Mouse (Mus musculus): ENCODE data around the gene Stk38.
A peak's percentile ranks its signal among the peaks of the same experiment; 100 is the strongest.
"Not testable (repeated sequence)": the region's sequence is repeated elsewhere in the genome, so short reads cannot be mapped to it uniquely, and the experiment has no call there.

Gene Stk38

DNA sequence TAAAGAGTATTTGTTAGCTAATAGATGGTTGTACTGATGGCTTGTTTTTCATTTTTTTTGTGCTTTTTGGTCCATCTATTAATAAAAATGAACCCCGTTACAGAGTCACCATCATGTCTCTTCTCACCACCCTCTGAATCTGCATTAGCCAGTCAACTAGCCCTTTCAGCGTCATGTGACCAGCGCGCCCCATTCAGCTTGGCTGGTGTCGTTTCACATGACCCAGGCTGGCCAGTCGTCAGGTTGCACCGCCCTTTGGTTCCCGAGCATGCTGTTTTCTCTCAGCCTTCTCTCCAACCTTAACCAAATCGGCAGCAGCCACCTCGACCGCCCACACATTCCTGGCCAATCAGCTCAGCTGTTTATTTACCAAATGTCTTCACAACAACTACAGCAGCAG, 31.6 kb upstream of the Stk38 start:
- DNase-seq (ENCODE audit: low read depth, low spot score) = no peak

GRCm38 (mm10) chr17:29035506-29035905, 27.7 kb upstream of the Stk38 start:
- no peak for DNase-seq (ENCODE audit: low read depth, low spot score)

- no peak for DNase-seq (ENCODE audit: low read depth, low spot score)
Observed at GRCm38 (mm10) chr17:29034264-29034663, 26.5 kb upstream of the Stk38 start.

DNA sequence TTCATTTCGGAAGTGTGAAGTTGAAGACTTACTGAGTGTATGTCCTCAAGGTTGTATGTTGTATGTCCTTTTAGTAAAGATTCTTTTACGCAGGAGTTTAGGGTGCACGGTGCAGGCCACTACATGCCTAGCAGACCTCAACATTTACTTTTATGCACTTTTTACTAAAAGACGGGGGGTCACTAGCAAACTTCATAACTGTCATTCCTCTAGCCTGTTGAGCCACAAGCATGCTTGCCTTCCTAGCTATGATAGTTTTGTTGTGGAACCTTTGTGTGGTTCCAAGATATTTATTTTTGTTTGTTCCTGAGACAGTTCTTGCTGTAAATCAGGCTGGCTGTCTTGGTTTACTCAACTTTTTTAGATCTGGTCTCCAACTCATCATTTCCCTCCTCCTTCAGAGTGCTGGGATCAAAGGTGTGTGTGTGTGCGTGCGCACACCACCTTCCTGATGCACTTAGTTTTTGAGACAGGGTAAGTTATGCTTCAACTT, 25.8 kb upstream of the Stk38 start:
- no peak for DNase-seq (ENCODE audit: low read depth, low spot score)

DNA sequence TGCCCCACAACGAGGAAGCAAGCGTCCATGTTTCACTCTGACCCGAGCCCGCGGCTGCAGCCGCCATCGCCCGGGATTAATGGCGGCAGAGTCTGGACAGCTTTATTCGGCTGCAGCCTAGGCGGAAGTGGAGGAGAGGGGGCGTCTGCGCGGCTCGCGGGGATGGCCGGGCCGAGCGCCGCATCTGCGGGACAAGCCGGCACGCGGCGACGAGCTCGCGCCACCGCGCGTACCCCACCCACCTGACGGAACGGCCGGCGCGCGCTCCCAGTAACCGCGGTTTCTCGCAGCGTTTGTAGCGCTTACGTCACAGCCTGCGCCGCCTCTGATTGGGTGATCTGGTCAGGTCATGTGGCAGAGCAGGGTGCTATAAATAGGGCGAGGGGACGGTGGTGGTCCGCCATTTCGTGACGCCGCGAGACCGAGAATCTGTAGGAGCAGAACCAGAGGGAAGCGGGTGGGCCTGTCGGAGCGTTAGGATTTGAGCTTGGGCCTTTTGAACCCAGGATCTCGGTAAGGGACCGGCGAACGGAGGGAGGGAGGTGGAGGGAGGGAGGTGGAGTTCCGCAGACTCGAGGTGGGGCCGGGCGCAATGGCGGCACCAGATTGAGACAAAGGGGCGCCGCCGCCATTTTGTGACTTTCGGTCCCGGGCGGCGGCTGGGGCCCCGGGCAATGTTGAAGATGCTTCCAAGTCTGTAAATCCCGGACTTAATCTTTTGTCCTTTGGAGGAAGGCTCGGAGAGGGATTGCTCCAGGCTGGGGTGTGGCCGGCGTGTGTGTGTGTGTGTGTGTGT, 24.7 kb upstream of the Stk38 start, which contains the start of gene Srsf3:
Gene Srsf3 (plus strand): TSS at position 355 of the 796 bp plus-strand sequence.
- peak; percentile 99 for DNase-seq (ENCODE audit: low read depth, low spot score)

DNA sequence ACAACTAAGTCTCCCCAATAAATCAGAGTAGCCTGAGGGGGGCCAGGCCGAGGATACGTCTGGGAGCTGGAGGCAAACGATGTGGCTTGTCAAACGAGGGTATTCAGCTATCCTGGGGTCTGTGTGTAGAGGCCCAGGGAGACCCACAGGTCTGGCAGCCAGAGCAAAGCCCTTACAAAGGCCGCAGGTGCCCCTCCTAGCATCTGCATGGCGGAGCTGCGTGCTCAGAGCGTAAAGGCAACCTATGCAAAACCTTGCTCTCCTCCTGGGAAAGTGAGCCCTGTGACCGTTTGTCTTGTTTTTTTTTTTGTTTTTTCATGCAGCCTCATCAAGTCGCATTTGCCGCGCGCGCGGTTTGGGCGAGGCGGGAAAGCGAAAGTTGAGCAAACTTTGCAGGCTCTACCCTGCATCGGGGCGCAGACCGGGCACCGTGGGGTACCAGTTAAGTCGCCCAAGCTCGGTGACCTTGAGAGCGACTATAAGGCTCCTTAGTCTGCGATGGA, 24.0 kb upstream of the Stk38 start:
- DNase-seq (ENCODE audit: low read depth, low spot score) = no peak

GRCm38 (mm10) chr17:29031085-29031711, 23.4 kb upstream of the Stk38 start:
- not testable (repeated sequence) for DNase-seq (ENCODE audit: low read depth, low spot score)

GRCm38 (mm10) chr17:29030321-29031034, 22.7 kb upstream of the Stk38 start:
- DNase-seq (ENCODE audit: low read depth, low spot score) = no peak

GRCm38 (mm10) chr17:29026652-29027356, 19.0 kb upstream of the Stk38 start:
- DNase-seq (ENCODE audit: low read depth, low spot score) = no peak

DNA sequence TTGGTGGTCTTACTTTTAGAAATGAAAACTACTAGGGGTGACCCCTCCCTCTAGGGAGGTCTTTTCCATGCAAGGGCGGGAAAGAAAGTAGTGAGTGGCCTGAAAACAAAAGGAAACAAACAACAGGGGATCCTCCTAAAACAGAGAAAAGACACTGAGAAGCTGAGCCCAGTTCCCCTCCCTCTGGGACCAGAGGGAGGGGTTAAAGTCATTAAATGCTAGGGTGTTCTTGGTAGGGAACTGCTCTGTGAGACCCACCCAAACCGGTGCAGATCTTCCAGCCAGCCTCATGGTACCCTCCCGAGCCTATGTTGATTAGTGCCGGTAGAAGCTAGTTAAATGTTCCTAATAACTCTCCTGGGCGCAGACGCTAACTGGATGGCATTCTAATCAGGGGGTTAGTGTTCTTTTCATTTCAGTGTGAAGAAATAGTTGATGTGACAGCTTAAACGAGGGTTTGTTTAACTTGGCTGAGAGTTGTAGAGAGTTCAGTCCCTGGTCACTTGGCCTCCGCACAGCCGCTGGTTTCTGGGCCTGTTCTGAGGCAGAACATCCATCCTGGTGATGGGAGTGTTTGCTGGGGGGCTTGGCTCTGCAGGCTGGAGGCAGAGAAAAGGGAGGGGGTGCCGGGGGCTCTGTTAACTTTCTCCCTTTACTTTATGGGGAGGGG, 17.2 kb upstream of the Stk38 start:
- DNase-seq (ENCODE audit: low read depth, low spot score) = no peak

GRCm38 (mm10) chr17:29024047-29024892, 16.5 kb upstream of the Stk38 start:
- no peak for DNase-seq (ENCODE audit: low read depth, low spot score)

- DNase-seq (ENCODE audit: low read depth, low spot score) = no peak
Observed at GRCm38 (mm10) chr17:29023346-29023745, 15.6 kb upstream of the Stk38 start.

- DNase-seq (ENCODE audit: low read depth, low spot score) = no peak
Observed at GRCm38 (mm10) chr17:29022230-29022819, 14.5 kb upstream of the Stk38 start.

GRCm38 (mm10) chr17:29020444-29020843, 12.6 kb upstream of the Stk38 start:
- DNase-seq (ENCODE audit: low read depth, low spot score) = no peak

GRCm38 (mm10) chr17:29019391-29019790, 11.6 kb upstream of the Stk38 start:
- DNase-seq (ENCODE audit: low read depth, low spot score) = no peak

DNA sequence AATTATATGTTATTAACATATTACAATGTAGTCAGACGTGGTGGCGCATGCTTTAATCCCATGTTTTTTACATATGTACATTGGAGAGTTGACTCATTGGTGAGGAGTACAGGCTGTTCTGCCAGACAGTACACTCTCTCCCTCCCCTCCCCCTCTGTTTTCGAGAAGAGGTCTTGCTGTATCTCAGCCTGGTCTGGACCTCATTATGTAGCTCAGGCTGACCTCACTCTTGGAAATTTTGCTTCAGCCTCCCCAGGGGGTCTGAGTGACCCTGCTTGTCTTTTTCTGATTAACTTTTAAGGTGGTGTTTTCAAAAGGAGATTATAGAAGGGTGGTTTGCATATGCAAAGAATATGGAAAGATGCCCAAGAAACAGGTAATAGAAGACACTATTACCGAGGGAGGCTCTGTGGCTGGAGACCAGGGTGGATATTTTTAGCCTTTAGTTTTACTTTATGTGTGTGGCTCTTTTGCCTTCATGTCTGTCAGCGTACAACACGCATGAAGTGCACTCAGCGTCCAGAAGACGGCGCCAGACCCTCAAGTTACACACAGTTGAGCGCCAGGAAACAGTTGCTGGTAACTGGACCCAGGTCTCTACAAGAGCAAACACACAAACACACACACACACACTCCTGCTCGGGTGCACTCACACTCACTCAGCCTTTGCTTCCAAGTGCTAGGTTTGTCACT, 10.6 kb upstream of the Stk38 start:
- no peak for DNase-seq (ENCODE audit: low read depth, low spot score)

- DNase-seq (ENCODE audit: low read depth, low spot score) = no peak
Observed at GRCm38 (mm10) chr17:29016705-29017104, 8.9 kb upstream of the Stk38 start.

- peak; percentile 72 for DNase-seq (ENCODE audit: low read depth, low spot score)
Observed at GRCm38 (mm10) chr17:29015638-29016037, 7.8 kb upstream of the Stk38 start.

DNA sequence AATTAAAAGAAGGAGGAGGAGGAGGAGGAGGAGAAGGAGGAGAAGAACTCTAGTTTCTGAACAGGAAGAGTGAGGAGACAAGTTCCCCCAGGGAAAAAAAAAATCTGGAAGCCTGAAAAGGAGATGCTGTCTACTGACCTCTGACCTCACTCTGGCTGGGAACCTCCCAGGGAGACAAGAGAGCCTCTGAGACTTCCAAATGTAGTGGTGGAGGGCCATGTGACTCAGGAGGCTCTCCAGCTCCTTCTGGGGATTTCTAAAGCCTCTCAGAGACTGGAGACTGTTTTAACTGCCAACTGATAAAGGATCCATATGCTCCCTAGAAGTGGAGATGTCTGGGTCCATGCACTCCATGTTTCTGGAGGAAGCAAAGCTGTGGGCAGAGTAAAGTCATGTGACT, 6.4 kb upstream of the Stk38 start:
- no peak for DNase-seq (ENCODE audit: low read depth, low spot score)

Data from mesoderm, embryonic 11.5 days (tissue).